Mouse (Mus musculus) kidney, postnatal 36 days (tissue): Measurements from ENCODE around the gene Slc16a3.
A peak's percentile ranks its signal among the peaks of the same experiment; 100 is the strongest.

Experiments
- DNase-seq, 2 experiments: peaks; one replicate each; pipeline ENCODE4 v3.0.0; 2021 to 2022; ENCODE audit warnings: mixed read lengths in 2 of 2

Gene Slc16a3

DNA sequence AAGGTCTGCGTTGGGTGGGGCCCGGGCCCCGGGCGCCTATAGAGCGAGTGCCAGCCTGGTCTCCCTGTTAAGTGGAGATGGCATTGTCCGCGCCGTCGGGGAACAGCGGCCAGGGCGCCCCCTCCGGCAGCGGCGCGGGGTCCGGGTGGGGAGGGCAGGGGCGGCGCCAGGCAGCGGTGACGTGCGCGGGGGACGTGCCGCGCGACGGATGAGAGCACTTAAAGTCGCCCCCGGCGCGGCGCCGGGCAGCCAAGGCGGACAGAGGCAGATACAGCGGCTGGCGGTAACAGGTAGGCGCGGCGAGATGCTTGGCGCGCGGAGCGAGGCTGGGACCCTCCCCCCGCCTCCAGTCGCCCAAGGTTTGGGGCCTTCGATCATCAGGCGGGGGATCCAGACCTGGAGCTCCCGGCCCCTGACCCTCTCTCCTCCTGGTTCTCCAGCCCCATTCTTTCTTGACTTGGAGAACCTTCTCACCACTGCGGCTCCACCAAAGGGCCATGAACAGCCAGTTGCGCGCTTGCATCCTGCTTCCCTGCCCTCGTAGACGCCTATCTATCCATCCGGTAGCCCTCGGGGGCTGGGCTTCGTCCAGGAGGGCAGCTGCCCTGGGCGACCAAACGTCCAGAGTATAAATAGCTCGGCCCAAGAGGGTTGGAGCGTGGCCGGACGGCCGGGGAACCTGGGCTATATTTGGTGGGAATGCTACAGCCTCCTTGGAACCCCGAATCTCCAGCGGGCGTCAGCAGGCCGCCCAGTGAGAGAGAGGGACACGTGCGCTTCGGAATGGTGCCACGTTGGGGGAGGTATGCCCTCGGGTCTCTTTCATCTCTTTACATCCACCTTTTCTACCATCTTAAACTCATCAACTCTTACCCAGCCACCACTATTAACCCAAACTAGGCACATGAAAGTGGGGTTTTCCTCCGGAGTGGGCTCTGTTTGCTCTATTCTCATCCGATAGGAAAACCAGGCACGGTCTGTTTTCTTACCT lies 876 bp downstream of the Slc16a3 start:
- peak; percentile 19 to 66 for DNase-seq

- no peak for DNase-seq
Observed at GRCm38 (mm10) chr11:120949863-120950262, 1.6 kb downstream of the Slc16a3 start.

DNA sequence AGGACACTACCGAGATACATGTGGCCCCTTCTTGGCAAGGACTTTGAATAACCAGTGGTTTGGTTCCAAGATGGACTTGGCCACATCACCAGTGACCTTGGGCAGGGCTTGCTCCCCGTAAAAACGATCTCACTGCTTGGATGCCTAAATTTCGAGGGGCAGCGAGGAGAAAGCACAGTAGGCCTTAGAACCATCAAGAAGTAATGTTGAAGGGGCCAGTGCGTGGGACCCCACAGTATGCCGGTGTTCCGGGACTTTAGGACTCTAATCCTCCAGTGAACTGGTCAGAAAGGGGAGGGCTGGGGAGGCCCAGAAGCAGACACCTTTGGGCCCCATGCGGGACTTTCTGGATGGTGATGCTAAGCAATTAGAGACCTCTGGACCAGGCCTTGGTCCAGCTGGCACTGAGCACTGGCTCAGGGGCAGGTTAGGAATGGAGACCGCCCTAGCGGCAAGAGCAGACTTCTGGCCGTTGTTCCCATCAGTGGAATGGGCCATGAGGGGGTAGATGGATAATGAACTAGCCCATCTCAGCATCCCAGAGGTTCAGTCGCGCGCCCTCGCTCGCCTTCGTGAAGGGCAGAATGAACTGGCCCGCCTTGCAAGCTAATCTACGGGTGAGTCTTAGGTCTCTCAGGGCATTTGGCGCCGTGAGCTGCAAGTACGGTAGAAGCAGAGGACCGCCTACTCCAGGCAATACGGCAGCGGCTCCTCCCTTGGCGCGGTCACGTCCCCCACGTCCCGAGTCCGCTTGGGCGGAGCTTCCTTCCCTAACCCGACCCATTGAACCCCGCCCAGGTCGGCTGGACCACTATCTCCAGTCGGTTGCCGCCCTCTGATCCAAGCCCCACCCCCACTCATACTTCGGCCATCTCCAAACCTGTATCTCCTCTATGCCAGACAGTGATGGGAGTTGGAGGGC lies 2.3 kb downstream of the Slc16a3 start:
- DNase-seq = peak; percentile 91

DNA sequence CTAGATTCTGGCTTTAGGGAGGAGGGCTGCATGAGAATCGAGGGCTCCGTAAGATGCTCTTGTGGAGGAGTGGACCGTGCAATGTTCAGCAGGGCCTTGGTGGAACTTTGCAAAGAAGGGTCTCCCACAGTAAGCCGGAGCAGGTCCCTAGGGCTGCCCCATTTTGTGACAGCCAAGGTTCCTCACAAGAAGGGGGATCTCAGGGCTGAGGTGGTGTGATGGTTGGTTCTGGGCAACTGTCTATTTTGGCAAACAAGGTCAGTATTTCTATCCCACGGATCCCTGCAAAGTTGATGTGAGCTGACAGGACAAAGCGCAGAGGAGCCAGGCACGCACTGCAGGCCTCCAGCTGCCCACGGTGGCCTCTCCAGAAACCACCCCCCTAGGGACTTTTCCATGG lies 3.0 kb downstream of the Slc16a3 start:
- DNase-seq = no peak

GRCm38 (mm10) chr11:120951731-120952730 lies 3.8 kb downstream of the Slc16a3 start:
- DNase-seq = no peak

DNA sequence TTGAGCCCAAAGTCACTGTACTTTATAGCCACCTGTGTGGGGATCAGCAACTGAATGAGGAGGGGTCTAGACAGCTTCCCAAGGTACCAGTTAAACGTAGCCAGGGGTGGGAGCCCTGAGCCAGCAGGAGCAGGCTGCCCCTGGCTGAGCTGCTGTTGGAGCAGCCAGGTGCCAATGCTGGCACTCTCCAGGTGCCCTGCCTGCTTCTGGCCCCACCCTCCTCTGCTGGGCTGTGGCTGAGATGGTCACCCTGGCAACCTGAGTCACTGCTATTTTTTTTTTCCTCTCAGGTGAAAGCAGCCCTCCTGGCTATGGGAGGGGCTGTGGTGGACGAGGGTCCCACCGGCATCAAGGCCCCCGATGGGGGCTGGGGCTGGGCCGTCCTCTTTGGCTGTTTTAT lies 6.7 kb downstream of the Slc16a3 start:
- peak in 1 of 2 experiments; percentile 51 for DNase-seq

- no peak for DNase-seq
Observed at GRCm38 (mm10) chr11:120955701-120956100, 7.4 kb downstream of the Slc16a3 start.

- DNase-seq = peak in 1 of 2 experiments; percentile 29
Observed at GRCm38 (mm10) chr11:120957052-120957451, 8.8 kb downstream of the Slc16a3 start.

DNA sequence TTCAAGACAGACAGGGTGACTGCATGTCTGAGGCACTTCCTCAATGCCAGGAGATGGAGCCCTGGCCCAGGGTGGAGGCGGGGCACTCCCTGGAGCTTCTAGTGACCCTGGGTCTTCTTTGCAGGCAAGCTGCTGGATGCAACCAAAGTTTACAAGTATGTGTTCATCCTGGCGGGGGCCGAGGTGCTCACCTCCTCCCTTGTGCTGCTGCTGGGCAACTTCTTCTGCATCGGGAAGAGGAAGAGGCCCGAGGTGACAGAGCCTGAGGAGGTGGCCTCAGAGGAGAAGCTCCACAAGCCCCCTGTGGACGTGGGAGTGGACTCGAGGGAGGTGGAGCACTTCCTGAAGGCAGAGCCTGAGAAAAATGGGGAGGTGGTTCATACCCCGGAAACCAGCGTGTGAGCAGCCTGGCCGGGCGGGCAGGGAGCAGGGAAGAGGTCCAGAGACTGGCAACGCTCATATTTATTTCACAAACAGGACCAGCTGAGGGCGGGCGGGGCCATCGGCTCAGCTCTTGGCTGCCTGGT lies 9.5 kb downstream of the Slc16a3 start:
- peak in 1 of 2 experiments; percentile 26 for DNase-seq

GRCm38 (mm10) chr11:120959066-120959465 lies 10.8 kb downstream of the Slc16a3 start:
- no peak for DNase-seq

DNA sequence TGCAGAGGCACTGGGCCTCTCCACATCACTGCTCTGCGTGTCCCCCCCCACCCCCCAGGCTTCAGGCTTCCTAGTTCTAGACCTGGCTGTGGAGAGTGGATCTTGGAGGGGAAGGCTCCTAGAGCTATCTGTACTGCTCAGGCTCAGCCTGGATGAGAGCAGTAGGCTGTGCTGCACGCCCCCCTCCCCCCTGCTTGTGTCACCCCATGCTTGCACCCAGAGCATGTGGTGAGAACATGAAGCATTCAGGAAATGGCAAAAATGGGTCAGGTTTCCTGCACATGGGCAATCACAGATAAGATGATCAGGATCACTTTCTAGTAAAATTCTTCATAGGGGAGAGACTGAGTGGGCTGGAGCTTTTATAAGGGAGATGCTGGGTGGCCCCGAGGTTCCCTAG lies 11.3 kb downstream of the Slc16a3 start:
- DNase-seq = no peak

GRCm38 (mm10) chr11:120960248-120960647 lies 12.0 kb downstream of the Slc16a3 start:
- no peak for DNase-seq

DNA sequence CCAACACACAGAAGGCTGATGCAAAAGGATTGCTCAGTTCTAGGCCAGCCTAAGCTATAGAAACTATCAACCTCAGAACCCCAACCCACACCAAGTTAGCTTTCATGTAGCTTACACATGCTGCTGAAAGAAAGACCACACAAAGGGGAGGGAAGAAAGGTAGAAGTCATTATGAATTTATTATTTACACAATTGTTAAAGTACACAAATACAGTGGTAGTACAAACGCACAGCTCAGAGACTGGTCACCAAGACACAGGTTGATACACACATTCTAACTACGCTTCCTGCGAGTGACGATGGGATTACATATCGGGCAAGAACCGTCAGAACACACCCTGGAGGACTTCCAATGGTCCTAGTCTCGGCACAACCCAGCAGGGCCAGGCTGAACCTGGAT lies 13.3 kb downstream of the Slc16a3 start:
- DNase-seq = no peak

DNA sequence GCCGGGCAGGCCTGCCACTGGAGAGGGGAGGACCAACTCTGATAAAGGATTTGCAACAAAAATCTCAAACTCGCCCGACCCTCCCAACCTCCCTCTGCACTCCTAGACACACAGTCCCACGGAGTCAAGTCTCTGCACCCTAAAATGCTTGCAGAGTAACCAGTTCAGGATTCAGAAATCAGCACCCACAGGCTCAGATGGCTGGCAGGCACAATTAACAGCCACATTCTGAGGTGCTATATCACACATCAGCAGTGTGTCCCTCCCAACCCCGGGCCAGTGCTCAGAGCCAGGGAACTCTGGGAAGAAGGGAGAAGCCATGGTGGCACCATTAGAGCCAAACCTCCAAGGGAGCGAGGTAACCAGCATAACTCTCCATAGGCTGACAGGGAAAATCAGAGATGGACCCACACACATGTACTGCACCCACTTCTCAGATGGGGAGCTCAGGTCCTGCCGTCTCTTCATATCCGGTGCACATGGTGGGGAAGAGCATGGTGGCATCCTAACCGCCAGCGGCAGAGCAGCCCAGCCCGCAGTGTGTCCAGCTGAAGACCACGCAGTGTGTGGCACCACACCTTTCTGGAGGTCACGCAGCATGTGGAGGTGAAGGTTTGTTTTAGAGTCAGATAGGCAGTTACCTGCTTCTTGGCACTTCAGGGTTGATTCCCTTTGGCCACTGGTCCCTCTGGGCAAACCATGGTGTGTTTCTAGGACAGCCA lies 13.9 kb downstream of the Slc16a3 start:
- no peak for DNase-seq

DNA sequence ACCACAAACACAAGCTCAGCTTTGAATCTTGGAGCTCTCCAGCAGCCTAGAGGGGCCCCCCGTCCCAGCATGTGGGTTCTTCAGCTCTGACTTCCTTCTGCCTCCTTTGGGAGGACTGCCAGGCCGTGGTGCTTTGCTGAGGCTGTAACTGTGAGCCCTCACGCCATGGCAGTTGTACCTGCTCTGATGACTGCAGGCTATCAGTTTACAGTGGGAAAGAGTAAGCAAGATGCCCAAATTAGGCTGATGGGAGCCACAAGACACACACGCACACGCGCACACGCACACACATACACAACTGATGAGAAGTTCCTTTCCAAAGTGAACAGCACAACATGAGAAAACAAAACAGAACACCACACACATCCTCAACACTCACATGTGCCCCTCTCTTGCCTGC lies 14.6 kb downstream of the Slc16a3 start:
- no peak for DNase-seq

GRCm38 (mm10) chr11:120964195-120965157 lies 16.2 kb downstream of the Slc16a3 start:
- peak in 1 of 2 experiments; percentile 49 for DNase-seq

DNA sequence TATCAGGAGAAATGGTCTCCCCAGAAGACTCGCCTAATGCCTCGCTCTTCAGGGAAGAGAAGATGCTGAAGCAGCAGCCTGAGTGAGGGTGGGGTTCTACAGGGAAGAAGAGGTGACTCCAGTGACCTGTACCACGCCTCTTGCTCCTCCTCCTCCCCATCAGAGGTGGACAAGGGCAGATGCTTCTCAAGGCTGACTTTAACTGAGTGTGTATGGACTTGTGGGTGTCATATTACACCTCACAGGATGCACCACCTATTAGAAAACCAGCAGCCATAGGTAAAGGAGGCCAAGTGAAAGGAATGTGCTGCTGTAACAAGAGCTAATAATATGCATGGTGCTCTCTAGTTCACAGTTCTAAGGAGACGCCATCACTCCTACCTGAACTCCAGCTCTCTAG lies 17.3 kb downstream of the Slc16a3 start:
- DNase-seq = no peak

GRCm38 (mm10) chr11:120969742-120970141 lies 21.5 kb downstream of the Slc16a3 start:
- DNase-seq = peak in 1 of 2 experiments; percentile 55

GRCm38 (mm10) chr11:120971237-120971636 lies 23.0 kb downstream of the Slc16a3 start:
- no peak for DNase-seq

GRCm38 (mm10) chr11:120973318-120973717 lies 25.0 kb downstream of the Slc16a3 start:
- DNase-seq = no peak
